Mouse (Mus musculus) ES-E14 (cell line): ENCODE measurements around the gene Lamp1. TPM values are rescaled to one million over a fixed set of nuclear protein-coding genes. Genes with fewer than 3 reads are reported as not detected.

ENCODE experiments used
- DNase-seq: peaks from one replicate; pipeline ENCODE4 v3.0.0-alpha.2; 2013; ENCODE audit warnings: low read depth, low spot score
- H3K27ac ChIP-seq: 2 replicates; pipeline ENCODE4 v1.5.1; 2012; ENCODE audit warnings: low read depth, mild to moderate bottlenecking, low read length, moderate library complexity, mixed read lengths; ENCODE audit not compliant: poor library complexity, insufficient read depth, severe bottlenecking
- H3K36me3 ChIP-seq: 2 replicates; pipeline ENCODE4 v1.6.1; 2012; ENCODE audit warnings: mild to moderate bottlenecking, low read length, moderate library complexity, mixed read lengths; ENCODE audit not compliant: control insufficient read depth, poor library complexity, insufficient read depth, severe bottlenecking
- H3K4me1 ChIP-seq, 2 experiments: fragments of 150-350 bp in 1 of 2; sonication (generic) in 1 of 2; 2 replicates each; pipeline ENCODE4 v1.6.1; 2012; ENCODE audit warnings: low read length in 2 of 2, mild to moderate bottlenecking in 1 of 2, mixed read lengths in 1 of 2; ENCODE audit not compliant: control insufficient read depth in 2 of 2, insufficient read depth in 2 of 2, poor library complexity in 1 of 2
- H3K4me3 ChIP-seq, 2 experiments: fragments of 150-350 bp in 1 of 2; sonication (generic) in 1 of 2; 2 replicates each; pipeline ENCODE4 v1.5.1; 2012; ENCODE audit warnings: low read length in 2 of 2, low read depth in 1 of 2, mild to moderate bottlenecking in 1 of 2, mixed read lengths in 1 of 2; ENCODE audit not compliant: insufficient read depth in 1 of 2, poor library complexity in 1 of 2, severe bottlenecking in 1 of 2
- H3K9ac ChIP-seq: 2 replicates; pipeline ENCODE4 v1.6.1; 2012; ENCODE audit warnings: low read depth, mild to moderate bottlenecking, low read length, mixed read lengths; ENCODE audit not compliant: poor library complexity, insufficient read depth, severe bottlenecking
- H3K9me3 ChIP-seq: fragments of 150-350 bp; sonication (generic); 2 replicates; pipeline ENCODE4 v1.6.1; 2012; ENCODE audit warnings: low read depth, mild to moderate bottlenecking, low read length; ENCODE audit not compliant: control insufficient read depth, insufficient read depth
- CHD2 ChIP-seq: IDR thresholded peaks from 2 replicates; pipeline ENCODE4 v1.6.1; 2014; ENCODE audit warnings: mild to moderate bottlenecking, low read depth, low read length, inconsistent platforms
- HCFC1 ChIP-seq: IDR thresholded peaks from 2 replicates; pipeline ENCODE4 v1.6.1; 2012; ENCODE audit warnings: low read length, inconsistent platforms, borderline replicate concordance; ENCODE audit not compliant: insufficient read depth
- MAFK ChIP-seq: IDR thresholded peaks from 2 replicates; pipeline ENCODE4 v1.6.1; 2014; ENCODE audit warnings: mild to moderate bottlenecking, low read depth, low read length, inconsistent platforms; ENCODE audit not compliant: insufficient read depth
- ZC3H11A ChIP-seq: IDR thresholded peaks from 2 replicates; pipeline ENCODE4 v1.6.1; 2012; ENCODE audit warnings: low read depth, mild to moderate bottlenecking, inconsistent platforms, low read length, borderline replicate concordance
- ZNF384 ChIP-seq: IDR thresholded peaks from 2 replicates; pipeline ENCODE4 v1.6.1; 2012; ENCODE audit warnings: low read depth, low read length, inconsistent platforms
- in situ Hi-C, 2 experiments: fragments of 600-800 bp; cut with MboI; formaldehyde crosslinking; loops; one replicate each; pipeline ENCODE4 v1.15.1; 2025; ENCODE audit warnings: low sequenced_read_pairs in 2 of 2, inconsistent platforms in 1 of 2; ENCODE audit not compliant: unreplicated experiment in 2 of 2
- total RNA-seq: library from RNA; depleted of rRNA; stranded (reverse); fragments of 300-350 nt; gene quantifications from 2 replicates; pipeline ENCODE4 v1.2.3, GENCODE M21; 2012

Lamp1 gene
- total RNA-seq, 1 experiment, result 559 TPM

DNA sequence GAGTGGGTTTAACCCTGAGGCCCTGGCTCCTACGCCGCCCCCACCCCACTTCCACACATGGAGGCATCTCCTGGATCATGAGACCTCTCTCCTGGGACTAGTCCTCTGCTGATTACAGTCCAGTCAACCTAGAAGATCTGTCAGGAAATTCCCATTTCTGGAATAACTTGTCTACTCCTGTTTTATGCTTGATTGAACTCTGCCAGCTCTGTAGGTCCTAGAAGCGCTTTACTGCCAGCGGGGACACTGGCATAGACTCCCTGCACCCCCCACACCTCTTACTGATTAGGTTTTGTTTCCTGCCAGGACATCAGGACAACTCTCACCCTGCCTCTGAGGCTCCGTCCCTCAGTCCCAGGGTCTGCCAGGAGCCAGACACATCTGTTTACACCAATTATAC, 38.5 kb downstream of the Lamp1 start:
- TF ChIP-seq ZNF384, result no peak
- no peak for TF ChIP-seq ZC3H11A
- TF ChIP-seq CHD2, result no peak
- no peak for TF ChIP-seq HCFC1
- no peak for TF ChIP-seq MAFK
- H3K9me3 ChIP-seq, result no peaks in the 10 kb centered on the region
- H3K4me3 ChIP-seq, result no peak overlapping the region
- H3K9ac ChIP-seq, result no peak overlapping the region
- H3K27ac ChIP-seq, result no peak overlapping the region
- H3K36me3 ChIP-seq, result peaks cover 12% of the 10 kb centered on the region
- H3K4me1 ChIP-seq, result peaks cover 8 to 15% of the 10 kb centered on the region in 2 experiments; a peak in 3 of 4 replicates
- in situ Hi-C loops, result no loop called here
- DNase-seq, result no peak

DNA sequence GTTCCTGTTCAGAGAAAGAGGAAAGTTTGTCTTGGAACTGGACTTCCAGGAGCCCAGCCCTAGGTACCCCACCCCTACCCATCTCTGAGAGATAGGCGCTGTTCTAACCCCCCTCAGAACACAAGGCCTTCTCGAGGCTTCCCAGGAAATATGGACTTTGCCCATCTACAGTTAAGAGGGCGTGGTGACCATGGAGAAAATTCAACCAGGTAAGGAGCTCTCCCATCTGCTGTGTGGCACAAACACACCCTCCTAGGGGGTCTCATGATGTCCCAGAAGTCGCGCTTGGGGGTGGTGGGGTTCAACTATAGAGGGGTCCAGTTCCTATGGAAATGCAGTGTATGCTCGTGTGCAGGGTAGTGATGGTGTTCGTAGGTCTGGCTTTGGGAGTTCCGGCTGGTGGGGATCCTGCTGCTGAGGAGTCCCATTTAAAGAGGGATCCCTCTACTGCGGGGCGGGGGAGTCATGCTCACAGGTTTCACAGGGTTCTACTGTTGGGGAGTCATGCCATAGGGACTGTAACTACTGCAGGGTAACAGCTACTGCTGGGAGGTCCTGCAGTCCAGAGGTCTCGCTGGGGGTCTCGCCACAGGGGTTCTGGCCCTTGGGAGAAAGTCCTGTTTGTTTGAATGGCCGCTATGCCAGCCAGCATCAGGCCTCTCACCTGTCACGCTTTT, 40.6 kb downstream of the Lamp1 start:
- peak overlapping the region; percentile 2; the same call in 1 of the 2 replicates for H3K9ac ChIP-seq

DNA sequence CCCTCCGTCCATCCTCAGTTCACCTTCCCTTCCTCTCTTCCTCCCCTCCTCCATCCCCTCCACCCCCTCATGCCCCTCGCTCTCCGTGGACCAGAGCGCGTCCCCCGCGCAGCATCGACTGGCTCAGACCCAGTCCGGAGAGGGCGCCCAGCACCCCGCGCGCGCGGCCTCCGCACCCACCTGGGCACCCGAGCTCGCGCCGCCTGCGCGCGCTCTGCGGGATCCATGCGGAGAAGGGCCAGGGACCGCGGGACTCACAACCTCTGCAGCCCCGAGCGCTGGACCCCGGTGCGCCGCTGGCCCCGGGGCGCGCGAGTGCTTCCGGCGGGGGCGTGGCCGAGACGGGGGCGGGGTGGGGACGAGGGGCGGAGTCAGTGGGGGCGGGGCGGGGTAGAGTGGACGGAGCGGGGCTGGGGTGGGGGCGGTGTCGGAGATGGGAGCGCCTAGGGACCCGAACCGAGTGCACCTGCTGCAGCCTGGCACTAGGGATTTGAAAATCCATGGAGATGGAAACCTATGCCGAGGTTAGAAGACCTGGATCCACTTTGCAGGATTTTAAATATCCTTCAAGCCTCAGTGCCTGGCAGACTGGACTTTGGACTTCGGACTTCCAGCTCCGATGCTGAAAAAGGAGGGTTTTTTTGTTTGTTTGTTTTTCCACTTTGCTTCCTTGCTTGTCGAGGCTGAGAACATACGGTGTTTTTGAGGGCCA, 41.5 kb downstream of the Lamp1 start, which contains the start of gene Grtp1:
Grtp1 (minus strand) TSS at position 320 of the 712 bp plus-strand sequence.
- peak within 1 kb of the TSS; percentile 86 for H3K9ac ChIP-seq
- H3K27ac ChIP-seq, result peak within 1 kb of the TSS; percentile 31; the same call in 1 of the 2 replicates

More for the DNA sequence above, 40.6 kb downstream of the Lamp1 start:
- Histone ChIP-seq H3K27ac (no peak overlapping the region), H3K4me3 (peak overlapping the region; percentile 98), H3K9me3 (no peaks in the 10 kb centered on the region), H3K36me3 (peaks cover 10% of the 10 kb centered on the region; the same call in 1 of the 2 replicates), H3K4me1 (peaks cover 7 to 19% of the 10 kb centered on the region in 2 experiments; a peak in 3 of 4 replicates)
- TF ChIP-seq ZNF384 (no peak), MAFK (no peak)
- in situ Hi-C loops, result no loop called here
- DNase-seq, result no peak

DNA sequence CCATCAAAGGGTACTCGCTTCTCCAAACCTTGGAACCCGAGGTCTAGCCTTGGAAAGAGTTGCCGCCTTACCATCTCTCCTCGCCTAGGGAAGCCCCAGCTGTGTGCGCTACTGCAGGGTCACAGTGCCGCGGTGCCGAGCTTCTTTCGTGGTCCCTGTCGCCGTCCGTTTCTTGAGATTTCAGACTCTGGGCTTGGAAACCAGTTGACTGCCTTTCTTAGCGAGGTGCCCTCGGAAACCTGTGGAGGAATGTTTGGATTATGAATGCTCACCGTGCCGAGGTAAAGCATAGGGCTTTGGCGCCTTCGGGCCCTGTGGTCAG, 42.0 kb downstream of the Lamp1 start:
- H3K27ac ChIP-seq, result no peak overlapping the region
- in situ Hi-C loops, result no loop called here
- H3K4me3 ChIP-seq, result peak overlapping the region; percentile 97 to 98
- H3K9me3 ChIP-seq, result no peaks in the 10 kb centered on the region
- H3K4me1 ChIP-seq, result peaks cover 13 to 25% of the 10 kb centered on the region in 2 experiments; a peak in 3 of 4 replicates
- no peak for DNase-seq
- H3K36me3 ChIP-seq, result peaks cover 10% of the 10 kb centered on the region; the same call in 1 of the 2 replicates
- H3K9ac ChIP-seq, result peak overlapping the region; percentile 42
- TF ChIP-seq HCFC1, result no peak
- TF ChIP-seq ZNF384, result no peak
- no peak for TF ChIP-seq CHD2
- no peak for TF ChIP-seq MAFK
- TF ChIP-seq ZC3H11A, result no peak

More for the DNA sequence above, 41.5 kb downstream of the Lamp1 start, which contains the start of gene Grtp1:
- H3K9me3 ChIP-seq, result no peaks in the 10 kb centered on the region
- no peak for DNase-seq
- H3K36me3 ChIP-seq, result peaks cover 10% of the 10 kb centered on the region; the same call in 1 of the 2 replicates
- H3K4me3 ChIP-seq, result peak within 1 kb of the TSS; percentile 98
- H3K4me1 ChIP-seq, result peaks cover 11 to 25% of the 10 kb centered on the region in 2 experiments; a peak in 3 of 4 replicates
- in situ Hi-C loops, result no loop called here
- TF ChIP-seq ZNF384, result no peak
- peak; percentile 59; the same call in 1 of the 2 replicates for TF ChIP-seq HCFC1
